Comparison of ENCODE assay signal across 8 mouse cellular contexts in the genomic region with DNA sequence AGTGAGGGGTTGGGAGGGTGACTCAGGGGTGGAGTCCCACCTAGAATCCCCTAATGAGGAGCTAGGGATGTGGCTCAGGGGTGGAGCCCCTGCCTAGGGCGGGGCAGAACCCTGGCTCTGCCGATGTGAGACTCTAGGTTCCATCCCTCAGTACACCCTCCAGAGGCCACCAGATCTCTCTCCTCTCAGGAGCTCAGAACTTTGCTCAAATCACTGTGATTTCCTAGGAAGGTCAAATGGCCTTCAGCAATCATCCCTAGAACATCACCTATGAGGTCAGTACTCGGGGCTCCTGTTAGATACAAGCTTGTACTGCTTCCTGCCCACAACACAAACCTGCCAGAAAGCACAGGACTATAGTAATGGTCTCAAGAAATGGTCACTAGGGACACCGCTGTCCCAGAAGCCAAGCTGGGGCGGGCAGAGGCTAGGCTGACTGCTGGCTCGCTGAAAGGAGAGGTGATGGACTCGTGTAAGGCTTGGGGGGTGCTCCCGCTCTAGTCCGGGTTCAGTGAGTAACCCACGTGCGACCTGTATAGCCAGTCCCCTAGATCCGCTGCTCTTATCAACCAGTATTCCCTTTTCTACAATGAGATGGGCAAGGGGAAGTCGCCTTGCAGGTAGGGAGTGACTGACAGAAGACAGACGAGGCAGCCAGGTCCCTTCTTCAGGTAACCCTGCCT. TPM values are rescaled to one million over a fixed set of nuclear protein-coding genes. Genes with fewer than 3 reads are reported as not detected.
DNase-seq lines count a peak whose midpoint lies in the region; ATAC-seq and TF ChIP-seq lines count a peak whose summit lies in the region.

No protein-coding gene starts in this region.

- 3% methylated on average over 14 of the region's 14 CpGs for WGBS in cerebellum, adult 2 months
- WGBS in embryonic facial prominence, embryonic 15.5 days: 3% methylated on average over 14 of the region's 14 CpGs
- 2% methylated on average over 14 of the region's 14 CpGs for WGBS in limb, embryonic 10.5 days

- no peak for TF ChIP-seq POLR2A in cerebellum, adult 2 months (IDR thresholded peaks at IDR 0.05; ENCODE audit: borderline replicate concordance, insufficient read depth, low read length)

- H3K9me3 ChIP-seq in embryonic facial prominence, embryonic 15.5 days (replicated peaks): no peaks in the 10 kb centered on the region
- no peaks in the 10 kb centered on the region for H3K9me3 ChIP-seq in limb, embryonic 10.5 days (replicated peaks)

- H3K4me3 ChIP-seq in cerebellum, adult 2 months (replicated peaks; ENCODE audit: insufficient read depth, low read depth, low read length): peak overlapping the region; percentile 88
- H3K4me3 ChIP-seq in embryonic facial prominence, embryonic 15.5 days (replicated peaks): peak overlapping the region; percentile 94
- peak overlapping the region; percentile 91 for H3K4me3 ChIP-seq in limb, embryonic 10.5 days

- peak overlapping the region; percentile 82 for H3K9ac ChIP-seq in embryonic facial prominence, embryonic 15.5 days

- peak overlapping the region; percentile 89 for H3K4me2 ChIP-seq in embryonic facial prominence, embryonic 15.5 days (replicated peaks)

- ATAC-seq in embryonic facial prominence, embryonic 15.5 days (ENCODE audit: insufficient number of reproducible peaks, low FRiP score, low TSS enrichment, low read depth): no peak

- no peak for TF ChIP-seq CTCF in cerebellum, adult 2 months (IDR thresholded peaks at IDR 0.05; ENCODE audit: borderline replicate concordance, insufficient read depth, low read depth, low read length)

- H3K27ac ChIP-seq in cerebellum, adult 2 months (ENCODE audit: insufficient read depth, low read length): peak overlapping the region; percentile 49; the same call in 1 of the 2 replicates
- H3K27ac ChIP-seq in embryonic facial prominence, embryonic 15.5 days (replicated peaks): peak overlapping the region; percentile 69
- peak overlapping the region; percentile 84 for H3K27ac ChIP-seq in limb, embryonic 10.5 days

- H3K4me1 ChIP-seq in cerebellum, adult 2 months (ENCODE audit: control insufficient read depth, insufficient read depth, low read length): no peaks in the 10 kb centered on the region
- H3K4me1 ChIP-seq in embryonic facial prominence, embryonic 15.5 days: peaks cover 22% of the 10 kb centered on the region
- H3K4me1 ChIP-seq in limb, embryonic 10.5 days: peaks cover 30% of the 10 kb centered on the region

- intact Hi-C loops in gastrocnemius, postnatal 36 days (cut with DNase I): no loop called here

- H3K27me3 ChIP-seq in cerebellum, adult 2 months (ENCODE audit: control insufficient read depth, insufficient read depth, low read length): no peaks in the 10 kb centered on the region
- no peaks in the 10 kb centered on the region for H3K27me3 ChIP-seq in embryonic facial prominence, embryonic 15.5 days
- H3K27me3 ChIP-seq in limb, embryonic 10.5 days (ENCODE audit: low read depth, poor library complexity, severe bottlenecking): no peaks in the 10 kb centered on the region

- H3K36me3 ChIP-seq in embryonic facial prominence, embryonic 15.5 days: peaks cover 55% of the 10 kb centered on the region
- peaks cover 62% of the 10 kb centered on the region for H3K36me3 ChIP-seq in limb, embryonic 10.5 days

- no peak for DNase-seq in cerebellum, adult 2 months
- no peak for DNase-seq in cerebellum, adult 9-10 months
- DNase-seq in 416B (ENCODE audit: low read depth): peak; percentile 62
- no peak for DNase-seq in limb, embryonic 10.5 days (ENCODE audit: low spot score)
- DNase-seq in neural tube, embryonic 10.5 days (ENCODE audit: extremely low spot score, low spot score): peak; percentile 24
- DNase-seq in gastrocnemius, postnatal 36 days: no peak
- DNase-seq in adrenal gland, postnatal 25 days: no peak

RNA-seq across cellular contexts. Expression of a gene that starts 0.6 kb away (rescaled TPM):
- 44.5 and 45.0 TPM in 2 replicates for polyA plus RNA-seq in cerebellum, adult 2 months (2012; rRNA removed)
- 102 and 108 TPM in 2 replicates for polyA plus RNA-seq in embryonic facial prominence, embryonic 15.5 days (2015; fragmentation: Nextera tagmentation; extraction: Ambion mirVana)
- 78.0 and 80.7 TPM in 2 replicates for polyA plus RNA-seq in limb, embryonic 10.5 days (2016; fragmentation: Nextera tagmentation; extraction: Ambion mirVana)
- total RNA-seq in gastrocnemius, postnatal 36 days (2021): 10 to 100 TPM; 16.9 to 17.6 TPM
- 60.4 TPM in 2 replicates for total RNA-seq in adrenal gland, postnatal 25 days (2021)

RNA-seq across cellular contexts. Expression of a gene that starts 20.8 kb away (rescaled TPM):
- 1.7 and 1.9 TPM in 2 replicates for polyA plus RNA-seq in cerebellum, adult 2 months (2012; rRNA removed)
- 13.9 and 14.5 TPM in 2 replicates for polyA plus RNA-seq in embryonic facial prominence, embryonic 15.5 days (2015; fragmentation: Nextera tagmentation; extraction: Ambion mirVana)
- polyA plus RNA-seq in limb, embryonic 10.5 days (2016; fragmentation: Nextera tagmentation; extraction: Ambion mirVana): 6.1 and 10.6 TPM in 2 replicates
- total RNA-seq in gastrocnemius, postnatal 36 days (2021): under 1 TPM; 0.41 to 0.64 TPM
- 6.2 and 7.7 TPM in 2 replicates for total RNA-seq in adrenal gland, postnatal 25 days (2021)

RNA-seq across cellular contexts. Expression of a gene that starts 35.6 kb away (rescaled TPM):
- polyA plus RNA-seq in cerebellum, adult 2 months (2012; rRNA removed): 54.7 and 56.3 TPM in 2 replicates
- 37.1 and 40.9 TPM in 2 replicates for polyA plus RNA-seq in embryonic facial prominence, embryonic 15.5 days (2015; fragmentation: Nextera tagmentation; extraction: Ambion mirVana)
- polyA plus RNA-seq in limb, embryonic 10.5 days (2016; fragmentation: Nextera tagmentation; extraction: Ambion mirVana): 44.5 and 44.8 TPM in 2 replicates
- total RNA-seq in gastrocnemius, postnatal 36 days (2021): 10 to 100 TPM; 31.6 to 32.2 TPM
- 40.4 and 41.3 TPM in 2 replicates for total RNA-seq in adrenal gland, postnatal 25 days (2021)

RNA-seq across cellular contexts. Expression of a gene that starts 43.0 kb away (rescaled TPM):
- polyA plus RNA-seq in cerebellum, adult 2 months (2012; rRNA removed): 51.8 and 54.3 TPM in 2 replicates
- polyA plus RNA-seq in embryonic facial prominence, embryonic 15.5 days (2015; fragmentation: Nextera tagmentation; extraction: Ambion mirVana): 4.2 and 4.6 TPM in 2 replicates
- polyA plus RNA-seq in limb, embryonic 10.5 days (2016; fragmentation: Nextera tagmentation; extraction: Ambion mirVana): 0.88 and 1.0 TPM in 2 replicates
- 1 to 10 TPM; 2.8 to 2.9 TPM for total RNA-seq in gastrocnemius, postnatal 36 days (2021)
- total RNA-seq in adrenal gland, postnatal 25 days (2021): 6.9 and 10.4 TPM in 2 replicates

Comparison
In these comparisons a context has a peak if more than half of its experiments do, and no peak if none do; other contexts are left out.
1. DNase-seq: peak in 416B (single experiment) and neural tube, embryonic 10.5 days (single experiment); none in cerebellum, adult 2 months (0 of 2), cerebellum, adult 9-10 months (single experiment), limb, embryonic 10.5 days (single experiment), gastrocnemius, postnatal 36 days (0 of 2) and adrenal gland, postnatal 25 days (single experiment).
2. Peak in every context shown above with its lines, with median percentiles within 50 percentile points of each other: H3K27ac ChIP-seq and H3K4me3 ChIP-seq.